Mouse (Mus musculus) cerebellum, postnatal 14 days (tissue): ENCODE results near the gene Ptpro.

Experiments
- DNase-seq, 2 experiments: peaks; one replicate each; pipeline ENCODE4 v3.0.0; 2021; ENCODE audit warnings: mixed read lengths in 2 of 2

The Ptpro gene

DNA sequence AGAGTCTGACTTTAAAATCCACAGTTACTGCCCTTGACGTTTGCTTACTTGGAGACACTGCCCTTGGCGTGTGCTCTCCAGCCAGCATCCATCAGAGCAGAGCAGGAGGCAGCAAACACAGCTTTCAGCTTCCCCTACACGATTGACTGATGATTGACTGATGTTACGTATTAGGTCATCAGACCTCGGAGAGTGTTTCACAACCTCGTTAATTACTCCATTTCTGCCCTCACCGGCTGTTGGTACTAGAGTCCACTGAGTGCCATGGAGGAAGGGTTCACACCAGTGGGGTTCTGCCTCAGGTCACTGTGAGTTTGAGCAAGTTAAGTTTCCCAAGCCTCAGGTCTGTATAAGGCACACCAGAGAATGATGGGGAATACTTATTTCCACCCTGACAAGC lies 143.0 kb downstream of the Ptpro start:
- DNase-seq = no peak

DNA sequence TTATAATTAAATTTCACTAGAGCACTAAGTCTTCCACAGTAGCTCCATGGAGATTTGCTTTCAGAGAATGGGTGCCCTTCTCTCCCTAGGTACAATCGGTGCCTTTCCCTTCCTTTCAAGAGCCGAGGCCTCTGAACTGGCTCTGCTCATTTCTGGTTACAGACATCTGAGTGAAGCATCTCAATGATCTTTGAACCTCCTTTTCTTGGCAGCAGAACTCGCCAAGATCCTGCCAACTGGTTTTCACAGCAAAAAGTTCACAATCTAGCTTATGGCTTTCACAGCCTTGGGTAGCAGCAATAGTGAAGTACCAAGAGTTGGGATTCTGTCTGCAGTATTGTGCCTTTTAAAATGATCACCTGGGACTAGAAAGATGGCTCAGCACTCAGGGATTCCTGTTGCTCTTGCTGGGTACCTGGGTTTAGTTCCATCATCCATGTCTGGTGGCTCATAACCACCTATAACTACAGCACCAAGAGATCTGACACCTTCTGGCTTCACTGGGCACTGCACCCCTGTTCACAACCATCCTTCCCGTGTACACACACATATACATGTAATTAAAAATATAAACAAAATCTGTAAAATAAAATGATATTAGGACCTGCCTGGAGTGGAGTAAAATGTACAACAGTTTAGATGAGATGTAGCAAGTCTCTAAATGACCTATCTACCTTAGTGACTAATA lies 144.1 kb downstream of the Ptpro start:
- peak; percentile 23 to 50 for DNase-seq

DNA sequence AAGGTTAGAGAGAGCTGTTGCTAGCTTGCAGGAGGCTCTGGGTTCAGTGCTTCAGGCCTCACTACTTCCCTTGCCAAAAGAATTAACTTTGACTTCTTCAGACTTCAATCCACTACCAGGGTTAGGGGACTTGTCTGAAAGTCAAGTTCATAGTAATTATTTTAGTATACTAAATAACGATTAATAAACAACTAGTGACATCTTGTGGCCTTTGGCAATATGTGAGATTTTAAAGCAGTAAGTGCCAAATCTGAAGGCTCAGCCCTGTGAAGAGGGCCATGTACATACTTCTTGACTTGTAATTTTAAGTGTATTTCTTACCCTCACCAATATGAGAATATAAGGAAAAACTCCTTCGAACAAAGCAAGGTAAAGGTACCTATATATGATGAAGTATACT lies 145.2 kb downstream of the Ptpro start:
- peak in 1 of 2 experiments; percentile 27 for DNase-seq

DNA sequence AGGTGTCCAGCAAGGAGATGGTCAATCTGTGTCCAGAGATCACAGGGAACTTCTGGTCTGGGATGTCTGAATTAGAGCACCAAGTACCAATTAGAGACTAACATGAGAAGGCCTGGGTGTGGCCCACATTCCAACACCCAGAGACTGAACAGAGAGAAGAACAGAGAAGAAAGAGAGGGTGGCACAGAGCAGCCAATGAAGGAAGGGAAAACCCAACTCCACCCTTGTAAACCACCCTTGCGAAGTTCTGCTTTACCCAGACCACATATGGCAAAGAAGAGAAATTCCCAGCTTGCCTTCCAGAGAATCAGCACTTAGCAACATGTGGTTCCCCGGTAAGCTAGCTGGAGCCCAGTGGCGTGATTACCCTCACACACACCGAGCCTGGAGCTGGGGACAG lies 152.1 kb downstream of the Ptpro start:
- no peak for DNase-seq

DNA sequence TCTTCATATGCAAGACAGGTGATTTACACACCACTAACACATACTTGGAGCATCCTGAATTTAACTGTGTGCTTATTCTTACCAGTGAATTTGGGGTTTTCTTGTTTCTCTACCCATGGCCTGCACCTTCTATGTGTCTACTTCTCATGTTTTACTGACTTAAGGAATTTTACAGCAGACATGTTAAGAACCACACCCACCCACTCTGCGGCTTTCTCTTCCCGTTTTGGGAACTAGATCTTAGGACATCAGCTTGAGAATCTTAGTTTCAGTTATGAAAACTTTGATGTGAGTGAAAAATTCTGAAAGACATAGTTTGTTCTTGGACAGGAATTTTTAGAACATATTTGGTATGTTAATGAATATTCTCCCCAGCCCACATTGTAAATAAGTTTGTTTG lies 153.6 kb downstream of the Ptpro start:
- no peak for DNase-seq

DNA sequence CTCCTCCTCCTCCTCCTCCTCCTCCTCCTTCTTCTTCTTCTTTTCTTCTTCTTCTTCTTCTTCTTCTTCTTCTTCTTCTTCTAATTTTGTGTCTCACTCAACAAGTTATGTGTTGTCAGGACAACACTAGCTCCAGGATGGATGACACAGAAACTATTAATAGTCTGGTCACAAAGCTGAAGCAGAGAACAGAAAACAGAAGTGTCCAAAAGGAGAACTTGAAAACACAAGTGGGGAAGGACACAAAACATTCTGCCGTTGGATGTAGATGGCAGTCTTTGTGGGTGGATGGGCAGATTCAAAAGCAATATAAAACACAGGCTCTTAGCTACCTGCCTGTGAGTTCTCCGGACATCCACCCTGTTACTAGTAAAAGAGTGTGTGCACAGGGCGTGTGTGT lies 158.4 kb downstream of the Ptpro start:
- no peak for DNase-seq

DNA sequence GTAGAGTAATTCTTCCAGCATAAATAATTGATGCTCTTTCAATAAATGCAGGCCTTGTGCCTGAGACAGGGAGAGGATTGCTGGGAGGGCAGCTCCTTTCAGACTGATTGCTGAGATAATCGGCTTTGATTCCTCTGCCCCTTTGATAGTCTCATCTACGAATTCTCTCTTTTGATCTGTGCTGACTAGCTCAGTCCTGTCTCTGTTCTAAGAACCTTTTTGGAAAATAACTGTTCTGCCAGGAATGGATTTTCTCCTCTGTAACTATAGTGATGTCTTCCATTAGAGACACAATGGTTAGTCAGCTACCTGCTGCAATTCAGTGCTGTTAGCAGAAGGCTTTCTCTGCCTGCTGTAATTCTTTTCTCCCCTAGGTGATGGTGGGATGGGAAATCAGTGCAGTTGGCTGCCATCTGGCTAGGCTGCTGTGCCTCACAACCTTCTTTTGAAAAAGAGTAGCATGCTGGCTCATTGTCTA lies 159.8 kb downstream of the Ptpro start:
- peak; percentile 17 to 23 for DNase-seq

DNA sequence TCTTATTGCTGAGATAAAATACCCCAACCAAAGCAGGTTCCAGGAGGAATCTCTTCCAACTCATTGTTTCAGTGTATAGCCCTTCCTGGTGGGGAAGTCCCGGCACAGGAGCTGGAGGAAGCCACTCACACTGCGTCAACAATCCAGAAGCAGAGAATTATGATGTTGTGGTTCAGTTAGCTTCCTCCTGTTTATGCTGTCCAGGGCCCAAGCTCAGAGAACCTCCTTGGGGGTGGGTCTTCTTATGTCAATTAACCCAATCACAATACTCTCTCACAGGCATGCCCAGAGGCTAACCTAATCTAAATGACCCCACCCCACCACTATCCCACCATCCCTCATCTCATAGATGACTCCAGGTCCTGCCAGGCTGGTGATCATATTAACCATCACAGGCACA lies 160.9 kb downstream of the Ptpro start:
- no peak for DNase-seq

DNA sequence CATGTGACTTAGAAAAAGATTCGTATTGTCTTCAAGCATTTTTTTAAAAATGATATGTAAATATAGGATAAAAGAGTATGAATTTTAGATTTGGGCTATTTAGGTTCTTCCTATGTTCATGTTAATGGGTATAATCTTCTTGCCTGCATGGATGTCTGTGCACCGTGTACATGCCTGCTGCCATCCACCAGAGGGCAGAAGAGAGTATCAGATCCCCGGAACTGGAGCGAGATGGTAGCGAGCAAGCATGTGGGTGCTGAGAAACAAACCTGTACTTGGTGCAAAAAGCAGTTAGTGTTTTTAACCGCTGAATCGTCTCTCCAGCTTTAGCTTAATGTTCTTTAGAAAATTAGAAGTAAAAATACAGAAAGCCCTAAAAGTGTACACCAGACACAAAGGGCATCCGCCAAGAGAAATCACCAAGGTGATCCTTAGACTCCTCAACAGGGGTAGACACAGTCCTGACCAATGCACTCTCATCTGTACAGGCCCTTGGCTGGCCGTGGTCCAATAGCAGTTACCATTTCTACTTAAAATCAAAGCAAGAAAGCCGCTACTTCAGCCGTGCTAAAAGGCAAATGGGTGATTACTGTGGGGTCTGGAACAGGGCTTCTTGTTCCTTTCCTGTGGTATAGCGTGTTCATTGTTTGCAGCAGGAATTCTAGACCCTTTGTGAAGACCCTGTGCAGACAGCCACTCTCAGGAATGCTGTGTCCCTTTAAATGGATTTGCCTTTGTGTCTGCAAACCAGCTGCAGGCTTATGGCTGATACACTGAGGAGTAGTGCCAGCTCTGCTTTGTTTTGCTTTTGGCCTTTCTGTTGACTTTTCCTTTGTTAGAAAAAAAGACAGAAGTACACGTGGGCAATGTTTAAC lies 162.6 kb downstream of the Ptpro start:
- peak; percentile 62 to 69 for DNase-seq

DNA sequence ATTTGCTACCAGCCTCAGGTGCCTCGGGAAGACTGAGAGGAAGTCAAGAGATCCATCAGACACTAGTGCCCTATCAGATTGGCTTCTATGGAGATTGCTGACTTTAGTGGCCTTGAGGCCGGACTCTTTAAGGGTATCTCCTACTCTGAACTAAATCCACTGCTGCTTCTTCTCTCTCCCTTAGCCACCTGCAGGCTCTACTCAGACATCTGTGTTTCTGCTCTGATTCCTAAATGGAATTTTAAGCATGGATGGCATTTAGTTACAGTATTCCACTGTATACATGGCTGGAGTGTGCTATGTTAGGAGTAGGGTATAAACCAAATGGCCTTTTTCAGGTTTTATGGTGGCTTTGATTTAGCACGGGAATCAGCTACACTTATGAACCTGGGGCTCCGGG lies 170.7 kb downstream of the Ptpro start:
- no peak for DNase-seq

DNA sequence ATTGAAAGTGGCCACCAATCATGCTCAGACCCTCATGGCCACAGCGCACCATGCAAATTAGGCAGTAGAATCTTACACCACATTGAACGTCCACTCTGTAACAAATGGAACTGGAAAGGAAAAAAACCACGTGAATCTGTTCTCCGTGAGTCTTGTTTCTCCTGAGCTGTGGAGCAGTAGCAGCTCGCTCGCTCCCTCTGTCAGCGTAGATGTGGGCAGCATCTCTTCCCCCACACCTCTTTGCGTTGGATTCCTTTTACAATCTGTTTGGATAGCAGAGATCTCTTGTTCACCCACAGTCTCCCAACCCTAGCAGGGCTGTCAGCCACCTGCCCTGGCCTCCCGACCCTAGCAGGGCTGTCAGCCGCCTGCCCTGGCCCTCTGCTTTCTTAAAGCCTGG lies 171.7 kb downstream of the Ptpro start:
- DNase-seq = no peak

DNA sequence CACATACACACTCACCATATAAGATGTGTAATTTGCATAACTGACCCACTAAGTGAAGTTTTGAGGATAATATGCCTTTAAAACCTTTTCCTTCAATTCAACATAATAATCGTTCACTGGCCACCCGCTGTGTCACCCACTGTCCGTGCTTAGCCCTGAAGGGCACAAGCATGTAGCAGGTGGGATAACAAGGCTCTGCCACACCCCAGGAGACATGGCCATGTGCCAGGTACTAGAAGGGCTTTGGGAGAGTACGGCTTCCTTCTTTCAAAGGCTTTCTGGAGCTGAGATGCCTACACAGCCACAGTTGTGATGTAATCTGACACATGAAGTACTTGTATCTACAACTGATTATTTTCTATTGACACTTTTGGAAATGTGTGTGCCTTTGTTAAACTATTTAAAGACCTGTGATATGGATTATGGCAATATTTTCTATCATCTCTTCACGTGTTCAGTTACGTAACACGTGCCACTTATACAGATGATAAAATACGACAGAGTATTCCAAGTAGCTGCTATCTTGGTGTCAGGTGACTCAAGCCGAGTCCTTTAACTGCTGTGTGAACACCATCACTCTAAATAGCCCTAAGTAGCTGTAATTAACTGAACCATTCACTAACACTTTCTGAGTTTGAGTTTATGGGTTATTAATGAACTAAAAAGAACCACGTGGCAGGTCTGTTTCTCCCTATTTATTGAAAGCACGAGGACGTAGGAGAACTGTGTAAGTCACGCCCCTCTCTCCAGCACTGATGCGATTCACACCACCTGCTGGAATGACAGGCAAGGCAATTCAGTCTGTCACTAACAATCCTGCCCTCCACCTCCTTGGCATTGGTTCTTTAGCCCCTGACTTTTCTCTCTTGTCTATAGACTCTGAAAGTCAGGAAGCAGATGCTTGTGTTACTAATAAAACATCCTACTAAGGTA lies 173.6 kb downstream of the Ptpro start:
- peak in 1 of 2 experiments; percentile 57 for DNase-seq

DNA sequence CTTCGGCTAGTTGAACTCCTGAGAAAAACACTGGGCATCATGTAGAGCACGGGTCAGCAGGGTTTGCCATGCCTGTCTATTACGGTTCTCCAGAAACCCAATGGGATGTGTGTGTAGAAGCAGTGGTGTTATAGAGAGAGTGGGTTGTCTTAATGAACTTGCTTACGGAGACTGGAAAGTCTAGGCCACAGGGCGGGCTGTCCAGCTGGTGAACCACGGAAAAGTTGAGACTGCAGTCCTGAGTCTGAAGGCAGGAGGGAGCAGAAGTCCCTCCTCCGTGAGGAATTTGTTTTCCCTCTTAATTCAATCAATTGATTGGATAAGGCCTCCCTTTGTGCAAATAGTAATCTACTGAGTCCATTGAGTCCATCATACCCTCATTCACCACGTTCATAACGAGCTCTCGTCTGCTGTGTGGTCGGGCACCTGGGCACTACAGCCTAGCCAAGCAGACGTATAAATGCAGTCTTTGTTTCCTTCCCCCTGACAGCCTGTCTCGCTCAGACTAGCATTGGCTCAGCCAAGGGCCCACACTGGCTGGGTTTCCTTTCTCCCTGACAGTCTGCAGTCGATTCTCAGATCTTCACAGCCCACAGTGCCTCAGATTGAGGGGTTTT lies 181.5 kb downstream of the Ptpro start:
- no peak for DNase-seq

DNA sequence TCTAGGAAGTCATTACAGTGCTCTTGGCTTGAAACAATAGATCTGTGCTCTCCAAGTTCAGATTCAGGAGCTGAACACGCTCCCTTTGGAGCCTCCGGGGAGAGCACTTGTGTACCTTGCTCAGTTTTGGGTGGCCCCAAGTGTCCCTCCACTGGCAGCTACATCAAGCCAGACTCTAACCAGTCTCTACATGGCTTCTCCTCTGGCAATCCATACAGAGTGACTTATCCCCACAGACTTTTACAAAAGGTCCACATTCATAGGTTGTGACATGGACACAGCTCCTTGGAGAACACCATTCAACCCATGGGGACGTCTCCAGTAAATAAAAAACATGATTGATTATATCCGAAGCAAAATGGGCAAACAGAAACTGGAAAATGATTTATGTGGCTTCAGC lies 185.4 kb downstream of the Ptpro start:
- no peak for DNase-seq

DNA sequence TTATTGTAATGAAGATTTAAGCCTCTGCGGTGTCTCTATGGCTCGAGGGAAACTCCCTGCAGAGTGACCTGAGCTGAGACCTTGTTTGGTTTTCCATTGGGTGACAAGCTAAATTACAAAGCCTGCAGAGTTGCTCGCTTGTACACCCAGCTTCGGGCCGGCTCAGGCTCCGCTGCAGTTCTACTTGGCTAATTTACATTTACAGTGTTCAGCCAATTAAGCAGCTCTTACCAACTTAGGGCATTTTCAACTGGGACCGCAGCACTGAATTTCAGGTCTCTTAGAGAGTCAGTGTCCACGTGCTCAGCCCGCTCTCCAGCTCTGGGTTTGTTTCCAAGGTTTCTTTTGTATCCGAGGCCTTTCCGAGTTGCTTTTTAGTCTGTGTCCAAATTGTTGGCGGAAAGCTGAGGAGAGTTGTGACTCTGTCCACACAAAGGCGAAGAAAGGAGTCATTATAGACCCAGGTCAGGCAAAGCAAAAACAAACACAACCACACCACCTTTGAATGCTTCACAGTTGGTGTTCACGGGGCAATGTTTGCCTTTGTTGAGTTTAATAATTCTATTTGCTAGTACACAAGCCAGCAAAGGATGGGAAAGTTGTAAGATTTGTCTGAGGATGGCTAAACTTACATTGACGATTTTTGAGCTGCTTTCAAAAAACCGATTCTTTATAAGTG lies 185.9 kb downstream of the Ptpro start:
- DNase-seq = no peak

DNA sequence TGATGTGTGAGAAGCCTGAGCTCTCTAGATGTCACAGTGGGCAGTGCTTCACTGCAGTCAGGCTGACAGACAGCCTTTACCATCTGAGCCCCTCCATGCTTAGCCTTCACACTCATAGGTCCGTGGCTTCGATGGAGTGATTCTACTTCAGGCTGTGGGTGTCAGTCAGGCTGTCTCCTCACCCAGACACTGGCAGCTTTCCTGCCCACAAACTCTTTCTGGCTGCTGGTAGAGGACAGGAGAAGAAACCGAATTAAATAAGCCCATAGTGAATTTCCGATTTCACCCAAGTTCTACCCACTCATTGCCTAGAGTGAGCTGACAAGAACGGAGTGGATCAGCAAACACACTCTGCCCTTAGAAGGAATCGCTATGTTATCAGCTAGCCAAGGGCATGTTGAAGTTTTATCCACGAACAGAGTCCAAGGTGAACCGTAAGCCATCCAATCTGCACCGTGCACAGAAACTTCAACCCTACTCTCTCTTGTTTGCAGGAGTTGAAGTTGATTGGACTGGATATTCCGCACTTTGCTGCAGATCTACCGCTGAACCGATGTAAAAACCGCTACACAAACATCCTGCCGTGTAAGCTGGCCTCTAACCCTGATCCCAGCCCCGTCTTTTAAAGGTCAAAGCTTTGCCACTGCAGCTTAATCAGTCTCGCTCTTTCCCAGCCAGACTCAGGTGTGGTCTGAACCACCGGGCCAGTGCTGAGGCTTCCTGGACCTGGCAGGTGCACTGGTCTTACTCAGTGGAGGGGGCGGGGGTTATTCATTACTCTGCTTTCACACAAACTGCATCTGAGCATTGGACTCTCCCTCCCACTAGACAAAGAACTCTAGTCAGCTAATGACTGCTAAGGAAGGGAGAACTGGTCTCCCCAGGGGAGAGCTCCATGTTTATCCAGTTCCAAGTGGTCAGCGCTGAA lies 188.7 kb downstream of the Ptpro start:
- no peak for DNase-seq

DNA sequence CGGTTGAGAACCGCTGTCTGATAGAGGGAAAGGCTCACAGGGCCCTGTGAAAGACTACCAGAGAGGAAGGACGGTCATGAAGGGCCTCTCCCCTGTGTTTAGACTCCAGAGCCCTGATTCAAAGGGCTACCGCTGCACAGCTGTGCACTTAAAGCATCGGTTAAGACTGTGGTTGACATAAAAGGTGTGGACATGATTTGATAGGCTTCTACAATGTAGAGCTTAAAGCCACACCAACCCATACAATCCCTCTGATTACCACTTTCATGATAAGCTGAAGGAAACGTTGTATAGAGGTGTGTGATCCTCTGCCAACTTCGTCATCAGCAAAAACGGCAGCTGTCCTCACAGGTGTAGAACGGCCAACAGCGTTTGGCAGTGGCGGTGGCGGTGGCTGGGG lies 191.0 kb downstream of the Ptpro start:
- DNase-seq = no peak

DNA sequence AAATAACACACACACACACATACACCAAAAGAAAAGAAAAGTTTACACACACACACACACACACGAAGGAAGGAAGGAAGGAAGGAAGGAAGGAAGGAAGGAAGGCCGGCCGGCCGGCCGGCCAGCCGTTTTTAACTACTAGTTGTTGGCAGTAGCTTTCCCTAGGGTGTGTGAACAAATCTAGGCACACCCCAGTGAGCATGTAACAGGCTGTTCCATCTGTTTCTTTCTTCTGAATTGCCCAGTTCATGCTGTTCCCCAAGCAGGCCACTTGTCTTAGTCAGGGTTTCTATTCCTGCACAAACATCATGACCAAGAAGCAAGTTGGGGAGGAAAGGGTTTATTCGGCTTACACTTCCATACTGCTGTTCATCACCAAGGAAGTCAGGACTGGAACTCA lies 194.0 kb downstream of the Ptpro start:
- DNase-seq = peak; percentile 57 to 68

DNA sequence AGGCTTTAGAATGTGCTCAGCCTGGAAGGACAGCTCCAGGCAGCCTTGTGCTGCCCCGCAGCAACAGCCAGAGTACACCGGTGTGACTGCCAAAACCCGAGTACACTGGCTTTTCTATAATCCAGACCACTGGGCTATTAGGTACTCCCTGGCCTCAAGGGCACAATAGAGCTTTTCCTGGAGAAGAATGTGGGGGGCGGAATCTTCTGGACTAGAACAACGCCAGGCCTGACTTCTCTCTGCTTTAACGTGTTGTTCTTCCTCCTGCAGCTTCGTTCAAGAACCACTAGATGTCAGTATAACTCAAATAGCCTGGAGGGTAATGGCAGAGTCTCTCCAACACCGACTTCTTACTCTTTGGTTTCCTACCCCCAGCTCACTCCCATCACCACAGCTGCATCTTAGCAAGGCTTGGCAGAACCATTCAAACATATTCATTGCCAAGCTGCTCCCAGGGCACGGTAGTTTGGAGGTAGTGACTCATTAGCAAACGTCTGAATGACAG lies 203.5 kb downstream of the Ptpro start:
- DNase-seq = peak; percentile 50 to 72

DNA sequence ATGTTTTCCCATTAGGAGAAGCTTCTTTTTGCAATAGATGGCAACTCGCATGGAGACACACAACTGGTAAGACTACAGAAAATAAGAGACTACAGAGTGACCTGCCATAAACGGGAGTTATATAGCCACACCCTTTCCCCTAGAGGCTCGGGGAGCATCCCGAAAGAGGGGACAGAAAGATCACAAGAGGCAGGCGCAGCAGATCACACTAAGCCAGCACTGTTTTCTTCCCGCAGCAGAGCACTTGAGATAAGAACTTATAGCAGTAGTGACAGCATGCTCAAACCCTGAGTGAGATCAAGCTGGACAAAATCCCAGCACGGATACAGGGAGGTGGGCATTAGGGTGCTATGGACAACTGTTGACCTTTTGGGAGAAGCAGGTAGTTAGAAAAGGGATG lies 203.9 kb downstream of the Ptpro start:
- DNase-seq = no peak

DNA sequence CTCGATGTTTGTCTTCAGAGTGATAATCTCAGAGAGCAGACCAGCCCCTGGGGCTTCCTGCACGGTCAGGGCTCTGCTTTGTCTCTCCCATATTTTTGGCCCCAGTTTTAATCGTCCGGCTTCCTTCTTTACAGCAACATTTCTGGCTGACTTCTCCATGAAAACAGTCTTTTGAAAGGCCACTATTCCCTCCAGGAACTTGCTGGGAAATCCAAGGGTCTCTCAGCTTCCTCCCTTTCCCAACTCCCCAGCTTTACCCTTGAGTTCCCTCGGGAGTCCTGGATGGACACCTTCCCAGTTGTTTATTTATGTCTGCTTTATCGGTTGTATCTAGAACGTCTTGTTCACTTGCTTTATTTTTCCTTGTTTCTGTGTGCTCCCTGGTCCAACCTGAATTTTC lies 205.1 kb downstream of the Ptpro start:
- DNase-seq = peak in 1 of 2 experiments; percentile 40
